In genomic region chr17:29886061-29886460, GRCm38 (mm10) we compare ENCODE assay signal across 8 mouse cellular contexts.
DNase-seq lines count a peak whose midpoint lies in the region; ATAC-seq and TF ChIP-seq lines count a peak whose summit lies in the region.

No protein-coding gene starts in this region.

- H3K9ac ChIP-seq in lung, embryonic 15.5 days, result peak overlapping the region; percentile 67
- peak overlapping the region; percentile 70 for H3K9ac ChIP-seq in embryonic facial prominence, embryonic 14.5 days (ENCODE audit: low read depth, low read length)
- peak overlapping the region; percentile 68; the same call in 1 of the 2 replicates for H3K9ac ChIP-seq in limb, embryonic 14.5 days (ENCODE audit: low read depth, low read length, severe bottlenecking)

- WGBS in lung, embryonic 15.5 days, result 6% methylated on average over 4 of the region's 4 CpGs
- WGBS in embryonic facial prominence, embryonic 14.5 days, result 4% methylated on average over 4 of the region's 4 CpGs
- WGBS in limb, embryonic 14.5 days, result 2% methylated on average over 4 of the region's 4 CpGs

- no peak overlapping the region for H3K27ac ChIP-seq in lung, embryonic 15.5 days
- no peak overlapping the region for H3K27ac ChIP-seq in embryonic facial prominence, embryonic 14.5 days (replicated peaks; ENCODE audit: low read depth, low read length)
- no peak overlapping the region for H3K27ac ChIP-seq in limb, embryonic 14.5 days (replicated peaks; ENCODE audit: low read depth, low read length)

- H3K4me3 ChIP-seq in lung, embryonic 15.5 days, result peak overlapping the region; percentile 66
- H3K4me3 ChIP-seq in embryonic facial prominence, embryonic 14.5 days (ENCODE audit: low read depth, low read length), result peak overlapping the region; percentile 65
- H3K4me3 ChIP-seq in limb, embryonic 14.5 days (replicated peaks; ENCODE audit: low read length), result peak overlapping the region; percentile 65

- ATAC-seq in lung, embryonic 15.5 days (ENCODE audit: borderline replicate concordance, extremely low read depth, low FRiP score, low TSS enrichment), result no peak
- no peak for ATAC-seq in embryonic facial prominence, embryonic 14.5 days (ENCODE audit: low read depth)
- ATAC-seq in limb, embryonic 14.5 days (ENCODE audit: low FRiP score, low read depth), result no peak

- H3K36me3 ChIP-seq in lung, embryonic 15.5 days, result no peaks in the 10 kb centered on the region
- no peaks in the 10 kb centered on the region for H3K36me3 ChIP-seq in embryonic facial prominence, embryonic 14.5 days (ENCODE audit: control insufficient read depth, insufficient read depth, low read length)
- H3K36me3 ChIP-seq in limb, embryonic 14.5 days (ENCODE audit: control insufficient read depth, insufficient read depth, low read length), result no peaks in the 10 kb centered on the region

- intact Hi-C loops in heart, postnatal 14 days (cut with DNase I), result no loop called here

- DNase-seq in lung, adult 18-20 months, result no peak
- DNase-seq in embryonic facial prominence, embryonic 14.5 days (ENCODE audit: low spot score), result peak; percentile 72
- DNase-seq in heart, postnatal 14 days, result peak; percentile 28 to 42
- peak; percentile 55 for DNase-seq in limb, embryonic 14.5 days (ENCODE audit: low spot score)
- DNase-seq in right cerebral cortex, postnatal 4 days, result peak; percentile 76
- no peak for DNase-seq in urinary bladder, adult 18-20 months (ENCODE audit: low spot score in 2 of 2)
- DNase-seq in adrenal gland, postnatal 25 days, result no peak

- H3K9me3 ChIP-seq in lung, embryonic 15.5 days, result no peaks in the 10 kb centered on the region
- no peaks in the 10 kb centered on the region for H3K9me3 ChIP-seq in embryonic facial prominence, embryonic 14.5 days (ENCODE audit: control insufficient read depth, low read length)
- H3K9me3 ChIP-seq in limb, embryonic 14.5 days (ENCODE audit: control insufficient read depth, low read length), result no peaks in the 10 kb centered on the region

- no peak for TF ChIP-seq POLR2A in limb, embryonic 14.5 days (IDR thresholded peaks at IDR 0.05; ENCODE audit: borderline replicate concordance, extremely low read depth, insufficient read depth, insufficient read length)

- peak overlapping the region; percentile 99 for H3K4me2 ChIP-seq in lung, embryonic 15.5 days
- peak overlapping the region; percentile 81 for H3K4me2 ChIP-seq in embryonic facial prominence, embryonic 14.5 days (ENCODE audit: low read depth, low read length)
- H3K4me2 ChIP-seq in limb, embryonic 14.5 days (replicated peaks; ENCODE audit: low read depth, low read length, severe bottlenecking), result peak overlapping the region; percentile 93

- H3K4me1 ChIP-seq in lung, embryonic 15.5 days, result peaks cover 31% of the 10 kb centered on the region
- peaks cover 18% of the 10 kb centered on the region for H3K4me1 ChIP-seq in embryonic facial prominence, embryonic 14.5 days (ENCODE audit: control insufficient read depth, insufficient read depth, low read length)
- H3K4me1 ChIP-seq in limb, embryonic 14.5 days (ENCODE audit: control insufficient read depth, insufficient read depth, low read length), result peaks cover 17% of the 10 kb centered on the region

- peaks cover 74% of the 10 kb centered on the region for H3K27me3 ChIP-seq in lung, embryonic 15.5 days
- peaks cover 51% of the 10 kb centered on the region for H3K27me3 ChIP-seq in embryonic facial prominence, embryonic 14.5 days (replicated peaks; ENCODE audit: control insufficient read depth, insufficient read depth, low read length)
- H3K27me3 ChIP-seq in limb, embryonic 14.5 days (ENCODE audit: control insufficient read depth, insufficient read depth, low read length), result peaks cover 28% of the 10 kb centered on the region

Comparison
In these comparisons a context has a peak if more than half of its experiments do, and no peak if none do; other contexts are left out.
1. DNase-seq: peak in embryonic facial prominence, embryonic 14.5 days (single experiment), heart, postnatal 14 days (2 of 2), limb, embryonic 14.5 days (single experiment) and right cerebral cortex, postnatal 4 days (single experiment); none in lung, adult 18-20 months (0 of 2), urinary bladder, adult 18-20 months (0 of 2) and adrenal gland, postnatal 25 days (single experiment).
2. Peak in every context shown above with its lines, with median percentiles within 50 percentile points of each other: H3K4me2 ChIP-seq, H3K4me3 ChIP-seq and H3K9ac ChIP-seq.